25 mouse cellular contexts compared by ENCODE assay signal in the genomic region with DNA sequence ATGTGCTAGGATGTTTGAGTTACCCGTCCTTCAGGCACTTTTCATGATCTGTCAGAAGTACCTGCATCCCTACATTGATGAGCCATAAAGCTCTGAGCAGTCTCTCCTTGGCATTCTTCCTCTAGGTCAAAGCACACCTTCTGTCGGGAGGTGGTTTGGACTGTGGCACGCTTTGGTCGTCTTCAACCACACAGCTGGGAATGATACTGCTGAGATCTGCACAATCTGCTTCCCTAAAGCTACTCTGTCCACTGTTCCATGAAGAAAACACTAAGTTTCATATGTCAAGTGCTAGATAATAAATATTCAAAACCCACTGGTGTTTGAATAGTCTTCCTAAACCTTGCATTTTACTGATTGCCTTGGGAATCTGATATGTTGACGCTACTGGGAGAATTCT. TPM values are rescaled to one million over a fixed set of nuclear protein-coding genes. Genes with fewer than 3 reads are reported as not detected.
DNase-seq lines count a peak whose midpoint lies in the region; ATAC-seq and TF ChIP-seq lines count a peak whose summit lies in the region.
"Had no signal": no experiment of that assay in that cellular context is flagged by ENCODE, and none has a peak within 500 bp of the region (broad histone marks: within the 10 kb centered on the region; RNA-seq: fewer than 3 reads in every experiment).

No protein-coding gene starts in this region.

- CTCF ChIA-PET in Patski (lab: Charles Lee): interaction anchor here (1.3 to 5.8 kb wide), 2 partner anchors 9 to 410 kb away, joined by 4 to 73 read pairs; no protein-coding TSS in a partner anchor

- no peaks in the 10 kb centered on the region for H3K9me3 ChIP-seq in lung, postnatal 0 days (ENCODE audit: low read length)
- H3K9me3 ChIP-seq: embryonic facial prominence, embryonic 10.5 days; embryonic facial prominence, embryonic 12.5 days; forebrain, embryonic 13.5 days; forebrain, embryonic 15.5 days had no signal

- TF ChIP-seq CTCF in lung, postnatal 0 days (IDR thresholded peaks at IDR 0.05): no peak
- no peak for TF ChIP-seq CTCF in Patski (IDR thresholded peaks at IDR 0.05)

- no peak for ATAC-seq in lung, postnatal 0 days
- ATAC-seq in Patski: peak; percentile 67
- ATAC-seq: activated CD4-positive, CD25-positive, alpha-beta regulatory T cell, adult 4 months; CD4-positive, CD25-positive, alpha-beta regulatory T cell, adult 4 months; forebrain, embryonic 13.5 days; forebrain, embryonic 15.5 days; forebrain, postnatal 0 days had no signal

- TF ChIP-seq EP300 in lung, postnatal 0 days (IDR thresholded peaks at IDR 0.05): no peak

- H3K4me3 ChIP-seq in lung, postnatal 0 days (ENCODE audit: low read depth, low read length): no peak overlapping the region
- H3K4me3 ChIP-seq: embryonic facial prominence, embryonic 10.5 days; embryonic facial prominence, embryonic 12.5 days; forebrain, embryonic 13.5 days; forebrain, embryonic 15.5 days had no signal

- in situ Hi-C loops in Patski (cut with MboI; ENCODE audit: low pct_unique_long_range_greater_than_20kb): no loop called here

- H3K4me1 ChIP-seq in lung, postnatal 0 days (ENCODE audit: insufficient read depth, low read depth, low read length): peaks cover 3% of the 10 kb centered on the region; the same call in 1 of the 2 replicates

- no peak overlapping the region for H3K4me2 ChIP-seq in lung, postnatal 0 days (replicated peaks; ENCODE audit: low read depth, low read length)
- H3K4me2 ChIP-seq: embryonic facial prominence, embryonic 12.5 days; forebrain, embryonic 13.5 days; forebrain, embryonic 15.5 days had no signal

- DNase-seq in kidney, adult 9 months: peak; percentile 43
- DNase-seq in kidney, postnatal 10 days: no peak
- peak; percentile 7 for DNase-seq in lung, postnatal 0 days (ENCODE audit: low spot score)
- no peak for DNase-seq in lung, postnatal 14 days
- DNase-seq in Patski (ENCODE audit: low read depth, low spot score): peak; percentile 63
- DNase-seq in heart, adult 8-10 months (ENCODE audit: low spot score): no peak
- DNase-seq in left cerebral cortex, postnatal 10 days (ENCODE audit: extremely low spot score in 1 of 2, low spot score in 2 of 2): no peak
- DNase-seq: adrenal gland, adult 8-10 months; adrenal gland, postnatal 14 days; adrenal gland, postnatal 36 days; B cell, adult 2 months; cerebellum, adult 11-12 months; cerebellum, adult 2 months; cerebellum, adult 9-10 months; cerebellum, postnatal 10 days; cerebellum, postnatal 25 days; forebrain, postnatal 0 days had no signal

- WGBS in lung, postnatal 0 days: 62% methylated on average over 5 of the region's 5 CpGs

- intact Hi-C loops in left cerebral cortex, postnatal 10 days (cut with DNase I): no loop called here

- no peaks in the 10 kb centered on the region for H3K27me3 ChIP-seq in lung, postnatal 0 days (replicated peaks; ENCODE audit: insufficient read depth, low read length)
- H3K27me3 ChIP-seq in Patski: no peaks in the 10 kb centered on the region
- H3K27me3 ChIP-seq: CH12.LX; embryonic facial prominence, embryonic 12.5 days; forebrain, embryonic 13.5 days; forebrain, embryonic 15.5 days had no signal

- H3K9ac ChIP-seq in lung, postnatal 0 days (replicated peaks; ENCODE audit: low read depth): no peak overlapping the region
- H3K9ac ChIP-seq: forebrain, embryonic 13.5 days; forebrain, embryonic 15.5 days; forebrain, postnatal 0 days had no signal

- POLR2A ChIA-PET in Patski (lab: Charles Lee): no interaction called here

- no peaks in the 10 kb centered on the region for H3K36me3 ChIP-seq in lung, postnatal 0 days (ENCODE audit: insufficient read depth, low read length)
- H3K36me3 ChIP-seq: embryonic facial prominence, embryonic 10.5 days; embryonic facial prominence, embryonic 12.5 days; forebrain, embryonic 15.5 days had no signal

- no peak overlapping the region for H3K27ac ChIP-seq in lung, postnatal 0 days (ENCODE audit: low read length)
- H3K27ac ChIP-seq: embryonic facial prominence, embryonic 10.5 days; embryonic facial prominence, embryonic 12.5 days; forebrain, embryonic 13.5 days; forebrain, embryonic 15.5 days had no signal

RNA-seq across cellular contexts. Expression of a gene that starts 10.3 kb away (rescaled TPM):
- 7.9 and 8.5 TPM in 2 replicates for polyA plus RNA-seq in lung, postnatal 0 days (2015; fragmentation: Nextera tagmentation; extraction: Ambion mirVana)
- 0.06 TPM for polyA plus RNA-seq in Patski (2021)
- 100 to 1,000 TPM in 2 of 4 experiments, 10 to 100 TPM in 2; 78.8 to 113 (median 105) TPM for total RNA-seq in heart, adult 8-10 months (2022)
- total RNA-seq in left cerebral cortex, postnatal 10 days (2021): 10 to 100 TPM; 28.2 to 30.5 TPM

RNA-seq across cellular contexts. Expression of a gene that starts 29.5 kb away (rescaled TPM):
- polyA plus RNA-seq in lung, postnatal 0 days (2015; fragmentation: Nextera tagmentation; extraction: Ambion mirVana): 59.9 and 63.5 TPM in 2 replicates
- polyA plus RNA-seq in Patski (2021): 151 TPM
- total RNA-seq in heart, adult 8-10 months (2022): 100 to 1,000 TPM; 257 to 301 (median 279) TPM
- 10 to 100 TPM; 93.8 to 94.3 TPM for total RNA-seq in left cerebral cortex, postnatal 10 days (2021)

RNA-seq across cellular contexts. Expression of a gene that starts 53.9 kb away (rescaled TPM):
- 0.27 and 0.49 TPM in 2 replicates for polyA plus RNA-seq in lung, postnatal 0 days (2015; fragmentation: Nextera tagmentation; extraction: Ambion mirVana)
- polyA plus RNA-seq in Patski (2021): 0.18 TPM
- total RNA-seq in heart, adult 8-10 months (2022): 1 to 10 TPM in 1 of 4 experiments, under 1 TPM in 3; 0.34 to 2.4 (median 0.57) TPM
- total RNA-seq in left cerebral cortex, postnatal 10 days (2021): 10 to 100 TPM; 13.1 to 16.3 TPM
- total RNA-seq: G1E had no signal
- polyA plus RNA-seq: activated CD4-positive, CD25-positive, alpha-beta regulatory T cell, adult 4 months; G1E had no signal

Comparison
In these comparisons a context has a peak if more than half of its experiments do, and no peak if none do; other contexts are left out.
1. DNase-seq: peak in kidney, adult 9 months (single experiment), lung, postnatal 0 days (single experiment) and Patski (single experiment); none in kidney, postnatal 10 days (single experiment), lung, postnatal 14 days (single experiment), heart, adult 8-10 months (single experiment) and left cerebral cortex, postnatal 10 days (0 of 2).
2. RNA of a gene that starts 53.9 kb away (total RNA-seq): 13.1 to 16.3 TPM in left cerebral cortex, postnatal 10 days; 0.34 to 2.4 TPM in heart, adult 8-10 months; every median in the first group is over 4 times any median in the second.